Mouse (Mus musculus): Measurements from ENCODE around the gene Smyd3. TPM values are rescaled to one million over a fixed set of nuclear protein-coding genes. Genes with fewer than 3 reads are reported as not detected.

Smyd3 gene
- polyA plus RNA-seq, 1 experiment from 2014 or later, result 26.3 TPM

DNA sequence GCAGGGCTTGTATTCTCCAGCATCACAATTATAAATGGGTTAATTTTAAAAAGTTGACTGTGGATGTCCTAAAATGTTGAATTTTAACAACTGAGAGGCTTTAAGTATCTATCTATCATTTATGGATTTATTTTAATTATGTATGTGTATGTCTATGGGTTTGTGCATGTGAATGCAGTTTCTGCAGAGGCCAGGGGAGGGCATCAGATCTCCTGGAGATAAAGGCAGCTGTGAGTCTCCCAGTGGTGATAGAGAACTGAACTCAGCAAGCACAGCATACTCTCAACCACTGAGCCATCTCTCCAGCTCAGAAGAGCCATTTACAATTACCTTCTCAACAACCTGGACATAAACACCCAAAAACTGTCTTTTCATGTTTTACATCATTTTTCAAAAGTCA is 321.4 kb downstream of the Smyd3 start:
- no peaks in the 10 kb centered on the region for H3K36me3 ChIP-seq (replicated peaks; ENCODE audit: control insufficient read depth, insufficient read depth, low read depth, low read length)
- H3K4me2 ChIP-seq (ENCODE audit: low read depth, low read length), result no peak overlapping the region
- no peak overlapping the region for H3K4me3 ChIP-seq (ENCODE audit: low read depth, low read length)
- DNase-seq (ENCODE audit: low spot score) (no peak), ATAC-seq (replicated peaks; ENCODE audit: insufficient number of reproducible peaks, low FRiP score, low TSS enrichment, low read depth) (no peak)
- H3K9me3 ChIP-seq (replicated peaks; ENCODE audit: control insufficient read depth, low read length), result no peaks in the 10 kb centered on the region
- no peaks in the 10 kb centered on the region for H3K27me3 ChIP-seq (ENCODE audit: control insufficient read depth, insufficient read depth, low read length)
- H3K4me1 ChIP-seq (ENCODE audit: control insufficient read depth, insufficient read depth, low read length), result peaks cover 3% of the 10 kb centered on the region; the same call in 1 of the 2 replicates
- no peak overlapping the region for H3K9ac ChIP-seq (replicated peaks; ENCODE audit: low read length)
- no peak overlapping the region for H3K27ac ChIP-seq (replicated peaks; ENCODE audit: low read depth, low read length)

DNA sequence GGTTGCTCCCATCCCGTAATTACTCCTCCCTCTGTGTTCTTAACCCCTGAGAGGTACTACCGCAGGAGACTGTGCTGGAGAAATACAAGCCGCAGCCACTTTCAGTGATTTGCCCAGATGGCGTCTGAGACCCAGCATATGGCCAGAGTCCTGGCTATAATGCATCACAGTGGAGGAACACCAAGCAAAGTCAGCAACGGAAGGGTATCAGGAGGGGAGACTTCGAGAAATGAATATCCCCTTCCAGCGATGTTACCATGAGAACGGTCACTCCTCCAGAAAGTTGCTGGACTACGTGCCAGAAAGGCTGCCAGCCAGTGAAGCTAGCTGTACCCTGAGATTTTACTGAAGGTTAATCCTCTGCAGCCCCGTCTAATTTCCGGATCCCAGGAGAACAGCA is 325.1 kb downstream of the Smyd3 start:
- Histone ChIP-seq H3K4me3 (ENCODE audit: low read depth, low read length) (no peak overlapping the region), H3K36me3 (replicated peaks; ENCODE audit: control insufficient read depth, insufficient read depth, low read depth, low read length) (no peaks in the 10 kb centered on the region), H3K4me1 (ENCODE audit: control insufficient read depth, insufficient read depth, low read length) (no peaks in the 10 kb centered on the region; the same call in 1 of the 2 replicates), H3K27ac (replicated peaks; ENCODE audit: low read depth, low read length) (no peak overlapping the region), H3K27me3 (ENCODE audit: control insufficient read depth, insufficient read depth, low read length) (no peaks in the 10 kb centered on the region), H3K9me3 (replicated peaks; ENCODE audit: control insufficient read depth, low read length) (no peaks in the 10 kb centered on the region), H3K4me2 (ENCODE audit: low read depth, low read length) (no peak overlapping the region), H3K9ac (replicated peaks; ENCODE audit: low read length) (no peak overlapping the region)
- ATAC-seq (replicated peaks; ENCODE audit: insufficient number of reproducible peaks, low FRiP score, low TSS enrichment, low read depth) (no peak), DNase-seq (ENCODE audit: low spot score) (no peak)
- WGBS, result 83% methylated on average over 11 of the region's 11 CpGs

DNA sequence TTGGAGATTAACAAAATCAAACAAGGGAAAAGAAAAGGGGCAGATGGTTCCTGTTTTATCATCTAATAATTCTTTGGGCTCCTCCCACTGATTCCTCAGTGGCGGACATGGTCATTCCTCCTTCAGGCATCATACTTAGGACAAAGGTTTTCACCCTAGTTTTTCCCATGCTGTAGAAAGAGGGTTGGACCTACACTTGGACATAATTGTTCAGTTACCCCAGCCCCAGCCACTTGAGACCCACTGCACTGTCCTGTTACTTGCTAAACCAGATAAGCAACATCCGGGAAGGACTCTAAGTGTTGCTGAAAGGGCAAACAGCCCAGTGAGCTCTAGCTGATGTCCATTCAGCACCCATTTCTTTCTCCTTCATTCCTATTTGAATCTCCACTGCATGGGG is 327.0 kb downstream of the Smyd3 start:
- no peak overlapping the region for H3K4me3 ChIP-seq (ENCODE audit: low read depth, low read length)
- ATAC-seq (replicated peaks; ENCODE audit: insufficient number of reproducible peaks, low FRiP score, low TSS enrichment, low read depth) (no peak), DNase-seq (ENCODE audit: low spot score) (no peak)
- 75% methylated on average over 2 of the region's 2 CpGs for WGBS
- H3K9me3 ChIP-seq (replicated peaks; ENCODE audit: control insufficient read depth, low read length), result no peaks in the 10 kb centered on the region
- no peak overlapping the region for H3K9ac ChIP-seq (replicated peaks; ENCODE audit: low read length)
- H3K27ac ChIP-seq (replicated peaks; ENCODE audit: low read depth, low read length), result no peak overlapping the region
- no peak overlapping the region for H3K4me2 ChIP-seq (ENCODE audit: low read depth, low read length)
- H3K27me3 ChIP-seq (ENCODE audit: control insufficient read depth, insufficient read depth, low read length), result no peaks in the 10 kb centered on the region
- H3K36me3 ChIP-seq (replicated peaks; ENCODE audit: control insufficient read depth, insufficient read depth, low read depth, low read length), result no peaks in the 10 kb centered on the region
- no peaks in the 10 kb centered on the region for H3K4me1 ChIP-seq (ENCODE audit: control insufficient read depth, insufficient read depth, low read length)

DNA sequence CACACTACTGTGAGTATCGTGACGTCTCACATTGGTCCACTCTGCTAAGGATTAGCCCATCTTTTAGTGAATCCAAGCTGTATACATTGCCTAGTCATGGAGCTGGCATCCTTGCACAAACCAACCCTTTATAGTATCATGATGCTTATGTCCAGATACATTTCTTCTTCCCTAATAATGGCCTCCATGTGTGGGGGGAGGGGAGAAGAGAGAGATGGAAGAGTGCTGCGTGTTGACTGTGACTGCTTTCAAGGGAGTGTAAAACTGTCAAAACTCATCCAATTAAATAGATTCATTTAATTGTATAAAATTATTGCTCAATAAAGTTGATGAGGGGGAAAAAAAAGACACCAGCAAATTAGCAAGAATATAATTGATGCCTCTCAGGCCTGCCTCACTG is 330.7 kb downstream of the Smyd3 start:
- no peak for DNase-seq (ENCODE audit: low spot score)
- Histone ChIP-seq H3K4me3 (ENCODE audit: low read depth, low read length) (no peak overlapping the region), H3K4me1 (ENCODE audit: control insufficient read depth, insufficient read depth, low read length) (no peaks in the 10 kb centered on the region), H3K27me3 (ENCODE audit: control insufficient read depth, insufficient read depth, low read length) (no peaks in the 10 kb centered on the region), H3K27ac (replicated peaks; ENCODE audit: low read depth, low read length) (no peak overlapping the region), H3K9ac (replicated peaks; ENCODE audit: low read length) (no peak overlapping the region), H3K9me3 (replicated peaks; ENCODE audit: control insufficient read depth, low read length) (no peaks in the 10 kb centered on the region), H3K4me2 (ENCODE audit: low read depth, low read length) (no peak overlapping the region), H3K36me3 (replicated peaks; ENCODE audit: control insufficient read depth, insufficient read depth, low read depth, low read length) (no peaks in the 10 kb centered on the region)
- no peak for ATAC-seq (replicated peaks; ENCODE audit: insufficient number of reproducible peaks, low FRiP score, low TSS enrichment, low read depth)
- WGBS, result 93% methylated on average over 3 of the region's 3 CpGs

DNA sequence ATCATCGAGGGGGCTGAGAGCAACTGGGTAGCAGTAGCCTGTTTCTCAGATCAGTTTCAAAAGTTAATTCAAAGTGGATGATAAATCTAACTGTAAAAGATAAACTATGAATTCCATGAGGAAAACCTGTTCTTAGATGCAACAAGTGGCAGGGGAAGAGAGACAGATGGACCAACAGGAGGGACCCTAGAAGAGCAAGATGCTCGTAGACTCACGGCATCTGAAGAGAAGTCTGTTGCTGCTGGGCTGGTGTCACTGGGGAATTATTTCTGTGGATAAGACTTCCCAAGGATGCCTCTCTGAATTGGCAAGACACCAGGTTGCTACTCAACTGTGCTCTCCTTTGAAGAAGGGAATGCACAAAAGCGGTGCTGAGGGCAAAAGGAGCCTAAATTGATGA is 333.2 kb downstream of the Smyd3 start:
- H3K4me1 ChIP-seq (ENCODE audit: control insufficient read depth, insufficient read depth, low read length), result no peaks in the 10 kb centered on the region

DNA sequence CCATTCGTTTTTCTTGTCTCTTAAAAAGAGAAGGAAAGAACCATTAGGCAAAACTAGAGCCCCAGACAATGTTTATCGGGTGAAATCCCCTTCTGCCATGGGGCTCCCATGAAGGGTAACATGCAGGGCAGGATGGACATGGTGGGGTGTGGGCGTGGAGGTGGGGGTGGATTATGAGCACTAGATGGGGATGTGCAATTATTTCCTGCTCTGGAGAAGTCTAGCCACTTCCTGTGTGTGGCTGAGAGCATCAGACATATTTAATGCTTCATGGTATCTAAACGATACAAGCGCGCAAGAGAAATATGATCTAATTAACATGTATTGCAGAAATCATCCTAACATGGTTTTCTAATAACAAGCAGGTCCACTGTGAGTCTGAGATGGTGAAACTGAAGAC is 334.3 kb downstream of the Smyd3 start:
- no peak overlapping the region for H3K9ac ChIP-seq (replicated peaks; ENCODE audit: low read length)
- H3K27ac ChIP-seq (replicated peaks; ENCODE audit: low read depth, low read length), result no peak overlapping the region
- 89% methylated on average over 6 of the region's 6 CpGs for WGBS
- no peak for ATAC-seq (replicated peaks; ENCODE audit: insufficient number of reproducible peaks, low FRiP score, low TSS enrichment, low read depth)
- H3K27me3 ChIP-seq (ENCODE audit: control insufficient read depth, insufficient read depth, low read length), result no peaks in the 10 kb centered on the region
- no peaks in the 10 kb centered on the region for H3K36me3 ChIP-seq (replicated peaks; ENCODE audit: control insufficient read depth, insufficient read depth, low read depth, low read length)
- DNase-seq (ENCODE audit: low spot score), result no peak
- no peak overlapping the region for H3K4me2 ChIP-seq (ENCODE audit: low read depth, low read length)
- no peaks in the 10 kb centered on the region for H3K4me1 ChIP-seq (ENCODE audit: control insufficient read depth, insufficient read depth, low read length)
- H3K4me3 ChIP-seq (ENCODE audit: low read depth, low read length), result no peak overlapping the region
- H3K9me3 ChIP-seq (replicated peaks; ENCODE audit: control insufficient read depth, low read length), result no peaks in the 10 kb centered on the region

More for the DNA sequence above, 333.2 kb downstream of the Smyd3 start:
- Histone ChIP-seq H3K36me3 (replicated peaks; ENCODE audit: control insufficient read depth, insufficient read depth, low read depth, low read length) (no peaks in the 10 kb centered on the region), H3K4me2 (ENCODE audit: low read depth, low read length) (no peak overlapping the region), H3K4me3 (ENCODE audit: low read depth, low read length) (no peak overlapping the region), H3K9me3 (replicated peaks; ENCODE audit: control insufficient read depth, low read length) (no peaks in the 10 kb centered on the region), H3K27ac (replicated peaks; ENCODE audit: low read depth, low read length) (no peak overlapping the region), H3K27me3 (ENCODE audit: control insufficient read depth, insufficient read depth, low read length) (no peaks in the 10 kb centered on the region), H3K9ac (replicated peaks; ENCODE audit: low read length) (no peak overlapping the region)
- ATAC-seq (replicated peaks; ENCODE audit: insufficient number of reproducible peaks, low FRiP score, low TSS enrichment, low read depth), result no peak
- no peak for DNase-seq (ENCODE audit: low spot score)
- WGBS, result 89% methylated on average over 4 of the region's 4 CpGs

DNA sequence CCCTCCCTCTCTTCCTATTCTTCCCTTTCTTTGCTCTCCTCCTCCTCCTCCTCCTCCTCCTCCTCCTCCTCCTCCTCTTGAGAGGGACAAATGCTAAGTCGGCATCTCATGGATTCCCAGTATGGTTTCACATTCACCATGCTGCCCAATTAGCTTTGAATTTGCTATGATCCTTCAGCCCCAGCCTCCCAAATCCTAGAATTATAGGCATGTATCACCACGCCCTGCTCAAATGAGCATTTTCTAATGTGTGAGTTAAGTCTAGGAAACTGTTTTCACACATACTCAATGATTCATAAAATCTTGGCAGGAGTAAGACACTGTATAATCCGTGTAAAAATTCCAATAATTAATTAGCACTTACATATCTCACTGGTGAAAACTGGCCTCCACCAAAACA is 337.3 kb downstream of the Smyd3 start:
- Histone ChIP-seq H3K9ac (replicated peaks; ENCODE audit: low read length) (no peak overlapping the region), H3K36me3 (replicated peaks; ENCODE audit: control insufficient read depth, insufficient read depth, low read depth, low read length) (no peaks in the 10 kb centered on the region), H3K4me3 (ENCODE audit: low read depth, low read length) (no peak overlapping the region), H3K4me2 (ENCODE audit: low read depth, low read length) (no peak overlapping the region), H3K27ac (replicated peaks; ENCODE audit: low read depth, low read length) (no peak overlapping the region), H3K9me3 (replicated peaks; ENCODE audit: control insufficient read depth, low read length) (no peaks in the 10 kb centered on the region), H3K4me1 (ENCODE audit: control insufficient read depth, insufficient read depth, low read length) (no peaks in the 10 kb centered on the region), H3K27me3 (ENCODE audit: control insufficient read depth, insufficient read depth, low read length) (no peaks in the 10 kb centered on the region)
- 76% methylated on average over 3 of the region's 3 CpGs for WGBS
- ATAC-seq (replicated peaks; ENCODE audit: insufficient number of reproducible peaks, low FRiP score, low TSS enrichment, low read depth) (no peak), DNase-seq (ENCODE audit: low spot score) (no peak)

DNA sequence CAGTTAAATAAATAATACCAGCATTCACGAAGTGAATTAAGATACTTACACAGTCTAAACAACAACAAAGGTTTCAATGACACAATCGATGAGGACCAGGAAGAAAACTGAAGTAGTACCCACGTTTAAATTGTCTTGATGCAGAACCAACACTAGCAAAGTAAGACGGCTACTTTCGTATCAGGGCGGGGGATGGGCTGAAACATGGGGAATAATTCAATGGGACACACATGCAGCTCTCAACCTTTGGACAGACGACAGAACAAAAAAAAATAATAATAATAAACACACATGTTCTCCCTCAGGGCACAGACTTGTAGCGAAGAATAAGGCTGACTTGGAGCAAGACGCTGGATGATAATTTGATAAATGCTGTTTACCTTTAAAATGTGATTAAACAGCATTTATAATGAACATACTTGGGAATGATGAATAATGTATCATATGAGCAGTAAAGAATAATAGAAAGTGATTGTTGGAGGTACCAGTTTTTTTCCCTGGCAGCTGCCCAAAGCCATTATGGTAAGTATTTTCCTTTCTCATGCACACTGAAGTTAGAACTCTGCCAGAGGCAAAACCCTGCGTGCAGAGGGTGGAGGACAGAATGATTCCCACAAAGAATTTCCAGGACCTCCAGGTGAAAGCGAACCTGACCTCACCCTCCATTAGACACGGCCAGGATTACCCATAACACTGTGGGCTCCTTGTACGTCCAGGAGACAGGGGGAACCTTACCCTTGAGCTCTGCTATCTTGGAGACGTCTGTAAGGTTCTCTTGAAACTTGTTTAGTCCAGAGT is 340.8 kb downstream of the Smyd3 start:
- H3K4me2 ChIP-seq (ENCODE audit: low read depth, low read length), result no peak overlapping the region
- peak; percentile 43 for DNase-seq (ENCODE audit: low spot score)

More for the DNA sequence above, 340.8 kb downstream of the Smyd3 start:
- Histone ChIP-seq H3K4me3 (ENCODE audit: low read depth, low read length) (no peak overlapping the region), H3K4me1 (ENCODE audit: control insufficient read depth, insufficient read depth, low read length) (no peaks in the 10 kb centered on the region), H3K27ac (replicated peaks; ENCODE audit: low read depth, low read length) (no peak overlapping the region), H3K27me3 (ENCODE audit: control insufficient read depth, insufficient read depth, low read length) (no peaks in the 10 kb centered on the region), H3K9ac (replicated peaks; ENCODE audit: low read length) (no peak overlapping the region), H3K36me3 (replicated peaks; ENCODE audit: control insufficient read depth, insufficient read depth, low read depth, low read length) (no peaks in the 10 kb centered on the region), H3K9me3 (replicated peaks; ENCODE audit: control insufficient read depth, low read length) (no peaks in the 10 kb centered on the region)
- no peak for ATAC-seq (replicated peaks; ENCODE audit: insufficient number of reproducible peaks, low FRiP score, low TSS enrichment, low read depth)
- 54% methylated on average over 14 of the region's 14 CpGs for WGBS
